Mouse (Mus musculus) cortical plate, adult 2 months (tissue): ENCODE measurements around the gene Ssb.

ENCODE experiments used
- CTCF ChIP-seq: fragments of 200-500 bp; IDR thresholded peaks from 2 replicates; pipeline ENCODE4 v1.5.1; 2011; ENCODE audit warnings: mild to moderate bottlenecking, control low read depth, low read length; ENCODE audit not compliant: insufficient read depth; ENCODE audit errors: extremely low read depth
- POLR2A ChIP-seq: fragments of 200-500 bp; IDR thresholded peaks from 2 replicates; pipeline ENCODE4 v1.6.1; 2011; ENCODE audit warnings: mild to moderate bottlenecking, low read length, control low read depth; ENCODE audit not compliant: insufficient read depth; ENCODE audit errors: extremely low read depth

DNA sequence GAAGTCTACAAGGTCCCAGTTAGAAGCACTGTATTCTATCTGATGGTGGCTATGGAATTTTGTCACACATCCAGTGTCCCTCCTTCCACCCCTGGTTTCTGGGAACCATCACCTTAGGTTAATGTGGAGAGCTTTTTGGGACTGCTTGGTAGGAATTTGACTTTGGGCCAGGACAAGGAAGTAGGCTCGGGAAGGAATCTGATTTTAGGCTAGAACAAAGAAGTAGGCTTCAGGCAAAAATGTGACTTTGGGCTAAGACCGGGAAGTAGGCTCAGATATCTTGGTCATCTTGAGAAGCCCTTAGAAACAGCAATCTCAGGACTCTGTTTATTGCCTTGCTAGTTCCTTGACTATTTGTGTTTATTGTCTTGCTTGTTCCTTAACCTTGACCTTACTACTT, 27.6 kb downstream of the Ssb start:
- TF ChIP-seq CTCF = no peak
- no peak for TF ChIP-seq POLR2A
